1 mouse cellular context compared by ENCODE assay signal in genomic region chr1:161030058-161030457, GRCm38 (mm10).
TF ChIP-seq lines count a peak whose summit lies in the region.

No protein-coding gene starts in this region.

TF ChIP-seq in CH12.LX, 34 proteins besides CTCF, POLR2A, EP300 and RAD21:
- no peak for TF ChIP-seq PAX5 (IDR thresholded peaks at IDR 0.05; ENCODE audit: low read length)
- no peak for TF ChIP-seq MAZ (IDR thresholded peaks at IDR 0.05; ENCODE audit: low read depth, low read length)
- no peak for TF ChIP-seq HCFC1 (IDR thresholded peaks at IDR 0.05; ENCODE audit: low read depth, low read length)
- no peak for TF ChIP-seq ELF1 (IDR thresholded peaks at IDR 0.05; ENCODE audit: low read depth, low read length)
- no peak for TF ChIP-seq ZC3H11A (IDR thresholded peaks at IDR 0.05; ENCODE audit: low read depth, low read length)
- TF ChIP-seq MAX (IDR thresholded peaks at IDR 0.05; ENCODE audit: low read length), result 0 out of 2 replicates have a peak, but pooled peaks have one; percentile 20
- TF ChIP-seq CHD2 (IDR thresholded peaks at IDR 0.05; ENCODE audit: low read length), result no peak
- no peak for TF ChIP-seq ZKSCAN1 (IDR thresholded peaks at IDR 0.05; ENCODE audit: borderline replicate concordance, low read depth, low read length)
- peak; percentile 56 for TF ChIP-seq USF1 (IDR thresholded peaks at IDR 0.05; ENCODE audit: low read depth, low read length)
- no peak for TF ChIP-seq IRF4 (IDR thresholded peaks at IDR 0.05; ENCODE audit: low read depth, low read length)
- no peak for TF ChIP-seq ETS1 (conservative IDR thresholded peaks at IDR 0.05; ENCODE audit: low read depth, low read length)
- TF ChIP-seq MXI1 (IDR thresholded peaks at IDR 0.05; ENCODE audit: low read depth, low read length), result no peak
- TF ChIP-seq BHLHE40 (IDR thresholded peaks at IDR 0.05; ENCODE audit: low read depth, low read length), result no peak
- no peak for TF ChIP-seq ZMIZ1 (IDR thresholded peaks at IDR 0.05; ENCODE audit: low read depth, low read length)
- peak; percentile 65 for TF ChIP-seq USF2 (conservative IDR thresholded peaks at IDR 0.05; ENCODE audit: low read depth, low read length)
